Mouse (Mus musculus): ENCODE data around the gene Cdk14.

GRCm38 (mm10) chr5:5139855-5140254, 280.3 kb downstream of the Cdk14 start:
- TF ChIP-seq POLR2A (IDR thresholded peaks at IDR 0.05; ENCODE audit: low read depth, low read length) (no peak), CTCF (IDR thresholded peaks at IDR 0.05; ENCODE audit: extremely low read depth, insufficient read depth, insufficient read length, insufficient replicate concordance) (no peak)

All from spleen, adult 2 months (tissue).